Mouse (Mus musculus) megakaryocyte, embryonic 14.5 days (primary cell): ENCODE data around the gene Pitpnc1.

Experiments used
- FLI1 ChIP-seq: IDR thresholded peaks from 2 replicates; pipeline ENCODE4 v1.6.1; 2012; ENCODE audit warnings: low read length, inconsistent platforms, mixed read lengths
- GATA1 ChIP-seq: IDR thresholded peaks from 3 replicates; pipeline ENCODE4 v1.6.1; 2012; ENCODE audit warnings: mixed read lengths, low read length, inconsistent platforms, borderline replicate concordance

- TF ChIP-seq GATA1: no peak
- no peak for TF ChIP-seq FLI1
Observed at GRCm38 (mm10) chr11:107161215-107161614, 309.3 kb downstream of the Pitpnc1 start.
